Mouse (Mus musculus) layer of hippocampus, adult 2 months (tissue): ENCODE measurements around the gene Capzb. TPM values are rescaled to one million over a fixed set of nuclear protein-coding genes. Genes with fewer than 3 reads are reported as not detected.

ENCODE experiments used
- DNase-seq, 2 experiments: peaks; one replicate each; pipeline ENCODE4 v3.0.0; 2022; ENCODE audit warnings: low spot score in 2 of 2
- H3K27ac ChIP-seq: fragments of 200-600 bp; 2 replicates; pipeline ENCODE4 v1.8.1; 2022
- H3K4me3 ChIP-seq: fragments of 200-600 bp; 2 replicates; pipeline ENCODE4 v1.8.1; 2022; ENCODE audit warnings: mild to moderate bottlenecking
- CTCF ChIP-seq: fragments of 200-600 bp; conservative IDR thresholded peaks from 2 replicates; pipeline ENCODE4 v1.8.1; 2022; ENCODE audit warnings: antibody characterized with exemption, mild to moderate bottlenecking, moderate library complexity
- long read RNA-seq, 2 experiments: library from polyadenylated mRNA; stranded (forward); transcript quantifications; one replicate each; pipeline ENCODE4 v2.0.0; 2021; ENCODE audit warnings: borderline mapping rate in 2 of 2
- total RNA-seq, 2 experiments: library from RNA; stranded (reverse); gene quantifications; 2 replicates each; pipeline ENCODE4 v1.2.3; 2021

Gene Capzb
- 100 to 1,000 TPM; 374 to 416 TPM for total RNA-seq
- long read RNA-seq, experiment 1, transcript Capzb-204 (9 exons, 1,674 nt), result major isoform, 177 of 239 reads
- long read RNA-seq, experiment 1, transcript Capzb-203 (10 exons, 1,702 nt), result minor isoform, 24 of 239 reads
- long read RNA-seq, experiment 1, partial matches to known transcripts, result 16 of 239 reads
- long read RNA-seq, experiment 1, other reads (novel, unspliced or antisense), result 21 of 239 reads
- long read RNA-seq, experiment 2, transcript Capzb-204 (9 exons, 1,674 nt), result major isoform, 248 of 325 reads
- long read RNA-seq, experiment 2, transcript Capzb-203 (10 exons, 1,702 nt), result minor isoform, 35 of 325 reads
- long read RNA-seq, experiment 2, partial matches to known transcripts, result 13 of 325 reads
- long read RNA-seq, experiment 2, other reads (novel, unspliced or antisense), result 28 of 325 reads

GRCm38 (mm10) chr4:139192499-139193175 is at the start of gene Capzb:
TSS of gene Capzb (plus strand) at chr4:139192899.
- peak within 1 kb of the TSS; percentile 97 for H3K27ac ChIP-seq
- peak; percentile 93 to 96 for DNase-seq
- no peak for TF ChIP-seq CTCF
- H3K4me3 ChIP-seq, result peak within 1 kb of the TSS; percentile 99

DNA sequence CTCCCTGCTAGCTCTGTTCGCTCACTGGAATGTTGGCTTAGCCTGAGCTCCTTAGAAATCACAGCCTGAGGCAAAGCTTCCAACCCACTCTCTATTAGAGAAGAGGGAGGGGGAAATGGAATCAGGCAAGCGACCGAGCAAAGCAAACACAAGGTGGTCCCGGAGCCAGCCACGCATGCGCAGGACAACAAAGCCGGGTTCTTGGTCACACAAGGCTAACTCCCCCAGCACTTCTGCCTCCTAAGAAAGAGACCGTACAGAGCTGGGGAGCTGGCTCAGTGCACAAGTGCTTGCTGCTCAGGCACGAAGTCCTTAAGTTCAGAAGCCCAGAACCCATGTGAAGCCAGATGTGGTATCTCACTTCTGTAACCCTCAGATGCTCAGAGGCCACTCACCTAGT is 49.7 kb upstream of the Capzb start:
- TF ChIP-seq CTCF, result no peak
- no peak overlapping the region for H3K27ac ChIP-seq
- no peak overlapping the region for H3K4me3 ChIP-seq
- DNase-seq, result no peak

DNA sequence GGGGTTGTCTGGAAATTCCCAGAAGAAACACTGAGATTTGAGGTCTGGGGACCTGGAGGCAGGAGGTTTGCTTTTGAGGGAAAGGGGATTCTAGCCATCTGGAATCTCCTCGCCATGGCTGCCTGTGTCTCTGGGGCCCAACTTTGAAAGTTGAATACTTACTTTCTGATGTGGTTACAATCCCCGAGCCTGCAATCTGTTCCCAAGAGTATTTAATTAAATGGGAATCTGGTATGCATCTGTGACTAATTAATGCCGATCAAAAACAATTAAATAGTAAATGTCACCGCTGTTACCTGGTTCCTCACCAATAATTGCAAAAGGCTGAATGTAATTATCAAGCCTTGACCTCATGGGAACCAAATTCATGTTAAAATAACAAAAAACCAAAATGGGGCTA is 48.1 kb upstream of the Capzb start:
- no peak for TF ChIP-seq CTCF
- no peak overlapping the region for H3K27ac ChIP-seq
- H3K4me3 ChIP-seq, result no peak overlapping the region
- no peak for DNase-seq

- H3K4me3 ChIP-seq, result no peak overlapping the region
- DNase-seq, result no peak
- peak; percentile 56 for TF ChIP-seq CTCF
- no peak overlapping the region for H3K27ac ChIP-seq
Observed at GRCm38 (mm10) chr4:139145156-139145555, 47.5 kb upstream of the Capzb start.

DNA sequence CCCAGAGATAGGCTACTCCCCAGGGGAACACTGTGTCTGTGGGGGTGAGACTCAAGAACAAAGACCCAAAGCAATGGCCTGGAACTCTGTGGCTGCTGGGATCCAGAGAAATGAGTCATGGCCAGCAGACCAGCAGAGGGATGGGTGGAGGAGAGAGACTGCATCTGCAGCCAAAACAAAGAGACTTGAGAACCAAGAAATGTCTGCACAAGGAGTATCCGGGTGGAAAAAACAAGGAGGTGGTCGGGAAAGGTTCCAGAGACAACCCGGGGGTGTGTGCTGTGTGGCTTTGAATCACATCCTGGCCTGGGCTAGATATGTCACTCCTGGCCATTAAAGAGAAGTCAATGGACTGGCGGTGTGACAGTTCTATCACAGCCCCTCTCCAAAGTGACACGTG is 45.9 kb upstream of the Capzb start:
- Histone ChIP-seq H3K4me3 (no peak overlapping the region), H3K27ac (no peak overlapping the region)
- no peak for TF ChIP-seq CTCF
- no peak for DNase-seq

- no peak for DNase-seq
- Histone ChIP-seq H3K4me3 (no peak overlapping the region), H3K27ac (no peak overlapping the region)
- peak; percentile 58 for TF ChIP-seq CTCF
Observed at GRCm38 (mm10) chr4:139151370-139151769, 41.3 kb upstream of the Capzb start.

DNA sequence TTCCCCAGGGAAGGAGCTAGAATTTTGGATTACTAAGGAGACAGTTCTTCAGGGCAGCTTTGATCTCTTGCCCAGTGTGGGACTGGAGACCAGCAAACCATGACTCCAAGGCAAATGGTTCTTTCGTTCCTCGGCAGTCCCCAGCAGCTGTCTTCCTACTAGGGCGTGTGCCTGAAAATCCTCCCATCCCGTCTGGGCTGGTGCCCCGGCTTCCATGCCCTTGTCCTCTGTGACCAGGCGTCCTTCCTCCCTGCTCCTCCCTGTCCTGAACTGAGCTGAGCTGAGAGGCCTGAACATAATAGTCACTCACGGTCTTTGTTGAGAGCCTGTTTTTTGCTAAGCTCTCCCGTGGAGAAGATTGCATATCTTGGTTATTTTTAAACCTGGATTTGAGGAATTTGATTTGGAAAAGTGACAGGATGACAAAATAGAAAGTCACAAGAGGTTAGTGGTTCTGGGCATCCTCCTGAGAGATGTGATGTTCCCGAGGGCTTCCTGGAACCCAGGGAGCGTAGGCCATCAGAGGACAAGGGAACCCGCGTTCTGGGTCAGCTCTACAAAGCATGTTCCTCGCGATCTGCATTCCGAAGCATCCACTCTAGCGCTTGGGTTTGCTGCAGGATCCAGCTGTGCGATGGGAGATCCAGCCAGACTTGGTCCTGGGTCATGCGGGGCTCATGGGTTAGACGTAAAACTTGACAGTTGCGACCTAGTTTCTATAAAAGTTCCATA is 38.0 kb upstream of the Capzb start:
- no peak overlapping the region for H3K27ac ChIP-seq
- TF ChIP-seq CTCF, result no peak
- H3K4me3 ChIP-seq, result no peak overlapping the region
- DNase-seq, result no peak

GRCm38 (mm10) chr4:139156538-139156937 is 36.2 kb upstream of the Capzb start:
- Histone ChIP-seq H3K27ac (no peak overlapping the region), H3K4me3 (no peak overlapping the region)
- TF ChIP-seq CTCF, result no peak
- no peak for DNase-seq

- H3K4me3 ChIP-seq, result no peak overlapping the region
- no peak for DNase-seq
Observed at GRCm38 (mm10) chr4:139158350-139158749, 34.3 kb upstream of the Capzb start.

GRCm38 (mm10) chr4:139161076-139161475 is 31.6 kb upstream of the Capzb start:
- no peak for DNase-seq
- TF ChIP-seq CTCF, result no peak
- no peak overlapping the region for H3K27ac ChIP-seq
- no peak overlapping the region for H3K4me3 ChIP-seq

More at GRCm38 (mm10) chr4:139158350-139158749, 34.3 kb upstream of the Capzb start:
- H3K27ac ChIP-seq, result no peak overlapping the region
- TF ChIP-seq CTCF, result no peak

- no peak overlapping the region for H3K27ac ChIP-seq
- H3K4me3 ChIP-seq, result no peak overlapping the region
- TF ChIP-seq CTCF, result no peak
- DNase-seq, result no peak
Observed at GRCm38 (mm10) chr4:139164082-139164481, 28.6 kb upstream of the Capzb start.

GRCm38 (mm10) chr4:139165259-139165658 is 27.4 kb upstream of the Capzb start:
- no peak for TF ChIP-seq CTCF
- no peak overlapping the region for H3K4me3 ChIP-seq
- DNase-seq, result no peak
- no peak overlapping the region for H3K27ac ChIP-seq

GRCm38 (mm10) chr4:139166244-139166643 is 26.5 kb upstream of the Capzb start:
- H3K27ac ChIP-seq, result no peak overlapping the region
- no peak for TF ChIP-seq CTCF
- no peak for DNase-seq
- no peak overlapping the region for H3K4me3 ChIP-seq
